Mouse (Mus musculus) embryonic fibroblast, embryonic 13.5 days (primary cell): ENCODE data around the gene Rhof.
A peak's percentile ranks its signal among the peaks of the same experiment; 100 is the strongest.

Experiments
- CTCF ChIP-seq: IDR thresholded peaks from 2 replicates; pipeline ENCODE4 v1.5.1; 2011; ENCODE audit warnings: mild to moderate bottlenecking, control low read depth, low read length, moderate library complexity, borderline replicate concordance; ENCODE audit not compliant: insufficient read depth
- POLR2A ChIP-seq: IDR thresholded peaks from 2 replicates; pipeline ENCODE4 v1.6.1; 2011; ENCODE audit warnings: low read depth, mild to moderate bottlenecking, control low read depth, low read length, moderate library complexity

GRCm38 (mm10) chr5:123075576-123076418 lies 56.7 kb downstream of the Rhof start:
- no peak for TF ChIP-seq CTCF
- TF ChIP-seq POLR2A, result peak; percentile 92
